Mouse (Mus musculus): ENCODE measurements around the gene Slc25a38. TPM values are rescaled to one million over a fixed set of nuclear protein-coding genes. Genes with fewer than 3 reads are reported as not detected.

Gene Slc25a38
- total RNA-seq, 2 experiments from 2014 or later: 88.7 to 95.7 TPM

DNA sequence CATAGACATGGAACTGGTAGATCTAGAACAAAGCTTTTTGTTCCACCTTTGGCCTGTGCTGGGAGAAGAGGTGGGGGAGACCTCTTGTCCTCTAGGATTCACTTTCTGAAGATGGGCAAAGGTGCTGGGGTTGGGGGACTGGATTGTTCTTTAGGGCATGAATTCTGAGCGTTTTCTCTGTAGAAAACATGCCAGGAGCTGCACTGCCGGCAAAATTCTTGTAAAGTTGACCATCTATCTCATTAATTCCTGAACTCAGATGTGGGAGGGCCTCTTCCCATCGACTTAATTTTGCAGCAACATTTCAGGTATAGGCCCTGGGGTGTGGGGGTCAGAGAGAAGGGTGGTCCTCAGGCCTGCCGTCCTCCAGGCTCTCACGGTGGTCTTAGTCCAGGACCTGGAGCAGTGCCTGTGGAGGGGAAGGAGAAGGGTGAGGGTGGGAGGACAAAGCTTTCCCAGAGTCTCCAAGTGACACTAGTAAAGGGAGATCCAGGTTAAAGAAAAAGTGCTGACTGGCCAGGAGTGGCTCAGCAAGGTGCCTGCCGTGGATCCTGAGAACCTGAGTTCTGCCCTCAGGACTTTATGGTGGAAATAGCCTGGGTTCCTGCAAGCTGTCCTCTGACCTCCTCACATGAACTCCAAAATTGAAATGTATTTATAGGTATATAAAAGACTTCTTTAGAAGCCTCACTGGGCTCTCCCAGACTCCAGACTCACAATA, 23.7 kb downstream of the Slc25a38 start:
- peak; percentile 7; the same call in 1 of the 2 replicates for ATAC-seq (replicated peaks; ENCODE audit: low FRiP score, low TSS enrichment, poor library complexity, severe bottlenecking)

DNA sequence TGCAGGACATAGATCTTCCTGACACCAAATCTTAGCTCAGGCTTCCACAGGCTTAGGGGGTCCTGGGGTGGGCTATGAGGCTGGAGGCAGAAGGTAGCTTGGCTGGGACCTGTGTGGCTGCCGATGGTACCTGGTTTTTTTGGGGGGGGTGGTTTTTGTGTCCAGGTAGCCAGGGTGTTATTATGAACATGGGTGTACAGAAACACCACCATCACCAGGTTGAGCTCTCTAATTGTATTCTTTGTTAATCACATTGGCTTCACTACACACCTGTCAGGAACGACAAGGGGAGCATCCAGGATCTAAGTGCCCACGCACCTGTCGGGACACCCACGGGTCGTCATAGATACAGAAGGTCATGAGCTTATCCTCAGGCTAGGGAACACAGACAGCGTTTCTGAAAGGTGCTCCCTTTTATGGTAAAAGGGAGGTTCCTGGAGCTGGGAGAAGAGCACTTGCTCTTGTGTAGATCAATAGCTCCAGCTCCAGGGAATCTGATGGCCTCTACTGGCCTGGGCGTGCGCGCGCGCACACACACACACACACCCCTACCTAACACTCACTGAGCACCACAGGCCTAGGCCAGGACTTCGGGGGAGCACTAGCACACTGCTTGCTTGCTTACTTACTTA, 24.5 kb downstream of the Slc25a38 start:
- peak; percentile 26; the same call in 1 of the 2 replicates for ATAC-seq (replicated peaks; ENCODE audit: low FRiP score, low TSS enrichment, poor library complexity, severe bottlenecking)

DNA sequence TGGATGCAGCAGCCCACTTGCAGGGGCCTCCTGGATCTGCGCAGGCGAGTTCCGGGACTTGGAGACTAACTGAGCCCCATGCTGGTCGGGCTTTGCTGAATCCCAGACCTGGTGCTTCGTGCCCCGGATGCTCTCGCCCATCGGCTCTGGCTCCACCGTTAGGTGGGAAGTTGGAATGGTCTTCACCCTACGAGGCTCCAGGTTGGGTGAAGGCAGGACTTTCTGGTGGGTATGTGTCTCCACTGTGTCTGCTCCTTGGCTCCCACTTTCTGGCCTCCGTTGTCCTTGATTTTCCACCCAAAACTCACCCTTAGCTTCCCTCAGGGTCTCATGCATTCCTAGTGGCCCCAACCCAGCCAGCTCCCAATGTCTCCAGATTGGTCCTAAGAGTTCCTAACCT, 25.3 kb downstream of the Slc25a38 start:
- ATAC-seq (replicated peaks; ENCODE audit: low FRiP score, low TSS enrichment, poor library complexity, severe bottlenecking): no peak

DNA sequence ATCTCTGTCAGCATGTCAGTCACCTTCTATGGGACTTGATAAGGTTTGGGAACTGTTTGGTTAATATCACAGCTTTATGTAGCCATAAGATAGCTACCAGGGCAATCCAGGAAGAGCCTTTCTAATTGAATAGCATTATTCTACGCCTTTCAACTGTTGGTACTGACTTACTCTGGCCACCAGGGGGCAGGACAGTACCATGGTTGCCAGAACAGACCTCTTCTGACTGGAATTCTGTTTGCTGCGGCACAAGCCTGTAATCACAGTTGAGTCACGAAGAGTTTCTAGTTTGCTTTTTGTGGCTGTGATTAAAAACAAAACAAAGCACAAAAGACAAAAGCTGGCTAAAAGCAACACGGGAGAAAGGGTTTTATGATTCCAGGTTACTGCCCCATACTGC, 30.5 kb downstream of the Slc25a38 start:
- peak; percentile 85 for ATAC-seq (replicated peaks; ENCODE audit: low FRiP score, low TSS enrichment, poor library complexity, severe bottlenecking)

DNA sequence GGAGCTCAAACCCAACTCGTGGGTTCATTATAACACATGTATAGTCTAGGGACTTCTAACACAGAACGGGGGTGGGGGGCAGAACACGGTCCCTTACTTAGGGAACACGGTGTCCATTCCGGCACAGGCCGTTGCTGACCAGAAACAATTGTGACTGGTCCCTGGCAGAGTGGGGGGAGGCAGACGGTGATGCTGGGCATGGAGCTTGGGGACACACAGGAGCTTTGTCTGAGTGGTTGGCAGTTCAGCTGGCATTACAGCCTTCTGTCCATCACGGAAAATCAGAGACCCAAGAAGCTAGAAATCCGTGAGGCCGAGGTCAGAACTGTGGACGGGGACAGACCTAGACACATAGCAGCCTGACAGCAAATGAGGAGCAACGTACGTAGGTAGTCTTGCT, 34.3 kb downstream of the Slc25a38 start:
- no peak for ATAC-seq (replicated peaks; ENCODE audit: low FRiP score, low TSS enrichment, poor library complexity, severe bottlenecking)

DNA sequence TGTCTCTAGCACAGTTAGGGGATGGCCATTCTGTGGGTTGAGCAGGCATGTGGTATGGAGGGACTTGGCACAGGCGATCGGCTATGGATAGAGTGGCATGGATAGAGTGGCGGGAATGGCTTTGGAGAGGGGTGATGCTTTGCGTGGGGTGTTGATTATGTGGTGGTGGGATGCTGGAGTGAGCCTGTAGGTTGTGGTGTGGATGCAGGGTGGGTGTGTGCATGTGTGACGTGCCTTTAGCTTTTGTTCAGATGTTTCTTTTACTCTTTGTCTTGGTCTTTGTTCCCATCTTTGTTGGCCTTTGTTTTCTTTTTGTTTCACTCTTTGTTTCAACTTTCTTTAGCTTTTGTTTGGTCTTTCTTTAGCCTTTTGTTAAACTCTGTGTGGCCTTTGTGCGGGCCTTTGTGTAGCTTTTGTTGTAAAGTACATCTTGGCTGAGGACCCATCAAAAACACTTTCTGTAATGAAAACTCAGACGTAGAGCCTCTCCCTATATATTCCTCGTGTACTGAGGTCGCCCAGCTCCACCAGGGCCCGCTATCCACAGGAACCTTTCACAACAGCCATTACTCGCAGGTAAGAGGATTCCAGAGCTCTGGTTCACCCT, 39.2 kb downstream of the Slc25a38 start, which contains the start of gene Mobp:
TSS of gene Mobp (plus strand) at position 486 of the 607 bp plus-strand sequence.
- no peak for ATAC-seq (replicated peaks; ENCODE audit: low FRiP score, low TSS enrichment, poor library complexity, severe bottlenecking)

DNA sequence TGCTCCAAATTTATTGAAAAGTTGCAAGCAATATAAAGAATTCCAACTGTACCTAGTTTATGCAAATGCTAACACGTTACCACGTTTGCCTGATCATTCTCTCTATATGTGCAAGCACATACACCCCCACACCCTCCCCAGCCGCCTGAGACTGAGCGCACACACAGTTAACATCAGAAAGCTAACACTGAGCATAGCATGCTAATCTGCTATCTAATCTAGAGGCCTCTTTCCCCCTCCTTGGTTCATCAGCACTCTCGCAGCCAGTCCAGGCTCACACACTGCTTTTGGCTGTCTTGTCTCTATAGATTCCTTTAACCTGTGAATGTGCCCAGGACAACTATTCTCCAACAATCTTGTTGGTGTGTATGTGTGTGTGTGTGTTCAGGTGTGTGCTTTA, 41.0 kb downstream of the Slc25a38 start:
- no peak for ATAC-seq (replicated peaks; ENCODE audit: low FRiP score, low TSS enrichment, poor library complexity, severe bottlenecking)

DNA sequence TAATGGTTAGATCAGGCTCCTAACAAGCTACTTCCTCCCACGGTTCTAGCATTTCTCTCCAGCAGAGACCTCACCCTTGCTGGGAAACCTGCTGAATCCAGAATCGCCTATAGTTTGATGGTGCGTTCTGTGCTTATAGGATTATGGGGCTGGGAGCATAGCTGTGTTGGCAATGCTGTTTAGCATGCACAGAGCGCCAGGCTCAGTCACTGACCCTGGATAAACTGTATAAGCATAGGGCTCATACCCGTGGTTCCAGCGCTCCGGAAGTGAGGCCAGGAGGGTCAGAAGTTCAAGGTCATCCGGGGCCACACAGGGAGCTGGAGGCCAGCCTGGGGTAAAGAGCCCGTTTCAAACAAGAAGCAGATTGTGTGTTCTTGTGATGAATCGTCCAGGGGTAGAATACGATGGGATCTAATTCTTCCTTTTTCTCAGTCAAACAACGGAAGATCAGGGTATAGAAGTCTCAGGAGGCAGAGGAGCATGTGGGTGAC, 41.8 kb downstream of the Slc25a38 start:
- ATAC-seq (replicated peaks; ENCODE audit: low FRiP score, low TSS enrichment, poor library complexity, severe bottlenecking): no peak

DNA sequence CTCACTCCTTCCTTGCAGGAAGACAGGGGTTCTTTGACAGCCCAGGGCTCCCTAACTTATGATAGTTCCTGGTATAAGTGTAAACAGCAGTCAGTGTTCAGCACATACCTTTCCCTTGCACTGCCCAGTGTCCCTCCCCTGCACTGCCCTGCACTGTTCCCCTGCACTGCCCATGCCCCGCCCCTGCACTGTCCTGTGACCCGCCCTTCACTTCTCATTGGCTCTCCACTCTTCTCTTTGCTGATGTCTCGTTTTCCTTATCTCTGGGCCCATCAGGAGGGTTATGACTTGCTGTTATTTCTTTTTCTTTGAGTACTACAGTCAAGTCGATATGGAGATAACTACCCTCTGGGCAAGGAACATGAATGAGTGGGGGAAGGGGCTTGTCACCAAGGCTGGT, 47.9 kb downstream of the Slc25a38 start:
- peak; percentile 86 for ATAC-seq (replicated peaks; ENCODE audit: low FRiP score, low TSS enrichment, poor library complexity, severe bottlenecking)

DNA sequence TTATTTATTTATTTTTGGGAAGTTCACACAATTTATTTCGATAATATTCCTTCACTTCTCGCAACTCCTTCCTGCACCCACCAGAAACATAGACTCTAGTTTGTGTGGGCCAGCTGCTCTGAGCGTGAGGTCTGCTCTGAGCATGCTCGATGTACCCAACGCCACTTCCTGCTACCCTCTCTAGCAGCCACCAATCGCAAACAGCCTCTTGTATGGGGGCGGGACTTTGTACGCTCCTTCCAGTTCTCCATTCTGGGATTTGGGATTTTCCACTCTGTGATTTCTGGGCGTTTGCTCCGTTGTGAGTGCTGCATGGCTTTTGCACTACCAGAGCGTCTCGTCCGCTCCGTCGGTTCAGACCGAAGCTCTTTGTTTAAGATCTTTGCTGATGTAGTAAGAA, 53.7 kb downstream of the Slc25a38 start:
- ATAC-seq (replicated peaks; ENCODE audit: low FRiP score, low TSS enrichment, poor library complexity, severe bottlenecking): no peak

DNA sequence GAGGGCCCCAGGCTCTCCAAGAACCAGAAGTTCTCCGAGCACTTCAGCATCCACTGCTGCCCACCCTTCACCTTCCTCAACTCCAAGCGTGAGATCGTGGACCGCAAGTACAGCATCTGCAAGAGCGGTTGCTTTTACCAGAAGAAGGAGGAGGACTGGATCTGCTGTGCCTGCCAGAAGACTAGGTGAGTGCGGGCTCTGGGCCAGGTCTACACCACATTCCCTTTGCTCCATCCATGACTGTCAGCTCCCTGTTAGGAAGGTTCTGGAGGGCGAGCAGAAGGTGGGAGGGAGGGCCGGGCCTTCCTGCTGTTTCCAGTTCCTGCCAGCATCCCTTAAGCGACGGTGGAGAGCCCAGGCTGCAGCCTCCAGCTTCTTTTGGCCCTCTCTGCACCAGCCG, 57.7 kb downstream of the Slc25a38 start:
- no peak for ATAC-seq (replicated peaks; ENCODE audit: low FRiP score, low TSS enrichment, poor library complexity, severe bottlenecking)

DNA sequence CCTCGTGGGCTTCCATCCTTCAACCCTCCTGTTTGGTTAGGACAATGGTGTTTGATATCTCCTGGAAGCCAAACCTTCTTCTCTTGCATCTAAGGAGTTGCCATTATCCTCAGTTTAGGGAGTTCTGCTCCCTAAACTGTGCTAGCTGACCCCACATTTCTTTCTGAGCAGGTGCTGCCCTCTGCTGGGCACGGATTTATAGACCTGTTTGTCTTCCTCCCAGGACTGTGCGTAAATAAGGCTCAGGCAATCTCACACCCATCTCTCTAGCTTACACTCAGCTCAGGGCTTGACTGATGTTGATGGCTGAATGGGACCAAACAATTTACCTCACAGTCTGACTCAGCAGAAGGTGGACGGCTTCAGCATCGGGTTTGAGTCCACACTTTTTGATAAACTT, 61.1 kb downstream of the Slc25a38 start:
- ATAC-seq (replicated peaks; ENCODE audit: low FRiP score, low TSS enrichment, poor library complexity, severe bottlenecking): peak; percentile 68; the same call in 1 of the 2 replicates

Other genes with a start within 250 kb of the Slc25a38 start
- gene Wdr48, start 215.5 kb upstream of the Slc25a38 start, total RNA-seq (2014; fragmentation: Nextera tagmentation): 49.3 and 67.8 TPM in 2 replicates
- gene Wdr48, start 215.5 kb upstream of the Slc25a38 start, total RNA-seq (2017): 27.2 and 36.4 TPM in 2 replicates
- gene Gorasp1, start 172.8 kb upstream of the Slc25a38 start, total RNA-seq (2014; fragmentation: Nextera tagmentation): 8.9 and 11.4 TPM in 2 replicates
- gene Gorasp1, start 172.8 kb upstream of the Slc25a38 start, total RNA-seq (2017): 4.8 and 7.8 TPM in 2 replicates
- not detected in 2 replicates for gene Ttc21a, start 172.8 kb upstream of the Slc25a38 start, total RNA-seq (2014; fragmentation: Nextera tagmentation)
- gene Ttc21a, start 172.8 kb upstream of the Slc25a38 start, total RNA-seq (2017): not detected in 2 replicates
- 1.6 and 3.1 TPM in 2 replicates for gene Csrnp1, start 125.7 kb upstream of the Slc25a38 start, total RNA-seq (2014; fragmentation: Nextera tagmentation)
- 8.0 and 15.6 TPM in 2 replicates for gene Csrnp1, start 125.7 kb upstream of the Slc25a38 start, total RNA-seq (2017)
- not detected in 2 replicates for gene Xirp1, start 86.8 kb upstream of the Slc25a38 start, total RNA-seq (2014; fragmentation: Nextera tagmentation)
- gene Xirp1, start 86.8 kb upstream of the Slc25a38 start, total RNA-seq (2017): not detected in 2 replicates
- gene Cx3cr1, start 40.5 kb upstream of the Slc25a38 start, total RNA-seq (2014; fragmentation: Nextera tagmentation): 0.17 TPM in 1 of 2 replicates, not detected in the other
- gene Cx3cr1, start 40.5 kb upstream of the Slc25a38 start, total RNA-seq (2017): 1.4 and 2.1 TPM in 2 replicates
- gene Ccr8, start 18.3 kb upstream of the Slc25a38 start, total RNA-seq (2014; fragmentation: Nextera tagmentation): not detected in 2 replicates
- not detected in 2 replicates for gene Ccr8, start 18.3 kb upstream of the Slc25a38 start, total RNA-seq (2017)
- gene Rpsa, start 17.3 kb downstream of the Slc25a38 start, total RNA-seq (2014; fragmentation: Nextera tagmentation): 3,355 and 3,656 TPM in 2 replicates
- 5,426 and 6,681 TPM in 2 replicates for gene Rpsa, start 17.3 kb downstream of the Slc25a38 start, total RNA-seq (2017)
- not detected in 2 replicates for gene Mobp, start 39.3 kb downstream of the Slc25a38 start, total RNA-seq (2014; fragmentation: Nextera tagmentation)
- gene Mobp, start 39.3 kb downstream of the Slc25a38 start, total RNA-seq (2017): not detected in 2 replicates
- not detected in 2 replicates for gene Myrip, start 191.1 kb downstream of the Slc25a38 start, total RNA-seq (2014; fragmentation: Nextera tagmentation)
- not detected in 2 replicates for gene Myrip, start 191.1 kb downstream of the Slc25a38 start, total RNA-seq (2017)

All from megakaryocyte-erythroid progenitor cell, adult 5-6 weeks (primary cell).